ENCODE assay signal across 8 mouse cellular contexts in the genomic region with DNA sequence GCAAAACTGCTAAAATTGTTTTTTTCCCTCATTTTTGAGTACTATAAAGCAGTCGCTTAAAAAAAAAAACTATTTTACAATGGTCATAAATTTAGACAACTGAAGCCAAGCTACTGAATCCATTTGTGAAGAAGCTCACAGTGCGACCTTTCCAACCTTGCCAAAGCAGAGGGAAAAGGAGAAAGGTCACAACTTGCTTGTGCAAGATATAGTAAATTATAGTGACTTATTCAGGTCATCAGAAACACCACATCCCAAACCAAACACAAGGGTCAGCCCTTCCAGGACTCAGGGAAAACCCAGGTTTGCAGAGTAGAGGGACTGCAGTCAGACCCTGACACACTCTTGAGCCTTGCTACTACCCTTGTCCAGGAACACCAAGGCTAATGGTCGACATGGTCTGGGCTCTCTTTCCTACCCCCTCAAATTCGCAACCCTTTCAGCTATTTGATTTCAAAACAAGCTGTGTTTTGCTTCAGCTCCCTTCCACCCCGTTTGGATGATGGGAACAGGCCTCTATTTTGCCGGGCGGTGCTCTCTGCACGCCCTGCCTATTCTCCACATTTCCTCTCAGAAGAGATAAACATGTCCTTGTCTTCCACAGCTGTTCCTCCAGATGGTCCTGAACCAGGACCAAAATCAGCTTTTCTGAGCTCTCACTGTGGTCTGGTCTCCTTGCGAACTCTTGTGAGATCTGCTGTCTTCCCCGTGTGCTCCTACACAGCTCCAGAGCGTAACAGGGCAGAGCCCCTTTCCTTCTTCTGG.
A peak's percentile ranks its signal among the peaks of the same experiment; 100 is the strongest.
DNase-seq lines count a peak whose midpoint lies in the region; ATAC-seq and TF ChIP-seq lines count a peak whose summit lies in the region.

No protein-coding gene starts in this region.

- 0 out of 2 replicates have a peak, but pooled peaks have one; percentile 37 for ATAC-seq in kidney, embryonic 15.5 days (replicated peaks; ENCODE audit: low FRiP score)
- ATAC-seq in limb, embryonic 14.5 days (ENCODE audit: low FRiP score, low read depth) = 0 out of 2 replicates have a peak, but pooled peaks have one; percentile 4
- no peak for ATAC-seq in midbrain, embryonic 11.5 days (ENCODE audit: low FRiP score)

- no peak overlapping the region for H3K4me3 ChIP-seq in kidney, embryonic 15.5 days (replicated peaks)
- H3K4me3 ChIP-seq in limb, embryonic 14.5 days (replicated peaks; ENCODE audit: low read length) = no peak overlapping the region
- no peak overlapping the region for H3K4me3 ChIP-seq in midbrain, embryonic 11.5 days (ENCODE audit: low read depth, low read length)

- DNase-seq in embryo, embryonic 10.5 days (ENCODE audit: low spot score) = peak; percentile 11
- DNase-seq in embryo, embryonic 10 days (ENCODE audit: low spot score) = no peak
- peak; percentile 16 to 31 for DNase-seq in frontal cortex, postnatal 10 days (ENCODE audit: low spot score in 2 of 2)
- no peak for DNase-seq in limb, embryonic 14.5 days (ENCODE audit: low spot score)
- DNase-seq in telencephalon, adult 2 months (ENCODE audit: low read depth, low spot score) = peak; percentile 62
- no peak for DNase-seq in midbrain, embryonic 11.5 days (ENCODE audit: low spot score, missing footprints)
- DNase-seq in Muller cell, postnatal 12 days (ENCODE audit: inconsistent ontology term) = no peak

- TF ChIP-seq POLR2A in limb, embryonic 14.5 days (IDR thresholded peaks at IDR 0.05; ENCODE audit: borderline replicate concordance, extremely low read depth, insufficient read depth, insufficient read length) = no peak

- no peaks in the 10 kb centered on the region for H3K27me3 ChIP-seq in kidney, embryonic 15.5 days
- no peaks in the 10 kb centered on the region for H3K27me3 ChIP-seq in limb, embryonic 14.5 days (ENCODE audit: control insufficient read depth, insufficient read depth, low read length)
- no peaks in the 10 kb centered on the region for H3K27me3 ChIP-seq in midbrain, embryonic 11.5 days (ENCODE audit: control insufficient read depth, insufficient read depth, low read length)

- WGBS in kidney, embryonic 15.5 days = 49% methylated on average over 11 of the region's 11 CpGs
- WGBS in limb, embryonic 14.5 days = 76% methylated on average over 11 of the region's 11 CpGs
- WGBS in midbrain, embryonic 11.5 days = 81% methylated on average over 11 of the region's 11 CpGs

- no peaks in the 10 kb centered on the region for H3K9me3 ChIP-seq in kidney, embryonic 15.5 days (replicated peaks)
- H3K9me3 ChIP-seq in limb, embryonic 14.5 days (ENCODE audit: control insufficient read depth, low read length) = no peaks in the 10 kb centered on the region
- H3K9me3 ChIP-seq in midbrain, embryonic 11.5 days (ENCODE audit: control insufficient read depth, low read length) = no peaks in the 10 kb centered on the region

- peaks cover 25% of the 10 kb centered on the region for H3K4me1 ChIP-seq in kidney, embryonic 15.5 days
- H3K4me1 ChIP-seq in limb, embryonic 14.5 days (ENCODE audit: control insufficient read depth, insufficient read depth, low read length) = peaks cover 3% of the 10 kb centered on the region; the same call in 1 of the 2 replicates
- H3K4me1 ChIP-seq in midbrain, embryonic 11.5 days (ENCODE audit: control insufficient read depth, insufficient read depth, low read length) = peaks cover 2% of the 10 kb centered on the region; the same call in 1 of the 2 replicates

- peak overlapping the region; percentile 39 for H3K27ac ChIP-seq in kidney, embryonic 15.5 days
- H3K27ac ChIP-seq in limb, embryonic 14.5 days (replicated peaks; ENCODE audit: low read depth, low read length) = no peak overlapping the region
- no peak overlapping the region for H3K27ac ChIP-seq in midbrain, embryonic 11.5 days (ENCODE audit: low read depth, low read length)

- no peak overlapping the region for H3K4me2 ChIP-seq in kidney, embryonic 15.5 days
- H3K4me2 ChIP-seq in limb, embryonic 14.5 days (replicated peaks; ENCODE audit: low read depth, low read length, severe bottlenecking) = no peak overlapping the region
- no peak overlapping the region for H3K4me2 ChIP-seq in midbrain, embryonic 11.5 days

- no peaks in the 10 kb centered on the region for H3K36me3 ChIP-seq in kidney, embryonic 15.5 days
- no peaks in the 10 kb centered on the region for H3K36me3 ChIP-seq in limb, embryonic 14.5 days (ENCODE audit: control insufficient read depth, insufficient read depth, low read length)
- H3K36me3 ChIP-seq in midbrain, embryonic 11.5 days (ENCODE audit: control insufficient read depth, insufficient read depth, low read length) = no peaks in the 10 kb centered on the region

- H3K9ac ChIP-seq in kidney, embryonic 15.5 days = no peak overlapping the region
- H3K9ac ChIP-seq in limb, embryonic 14.5 days (ENCODE audit: low read depth, low read length, severe bottlenecking) = no peak overlapping the region
- H3K9ac ChIP-seq in midbrain, embryonic 11.5 days (ENCODE audit: low read length) = no peak overlapping the region

Comparison
In these comparisons a context has a peak if more than half of its experiments do, and no peak if none do; other contexts are left out.
1. DNase-seq: peak in embryo, embryonic 10.5 days (single experiment), frontal cortex, postnatal 10 days (2 of 2) and telencephalon, adult 2 months (single experiment); none in embryo, embryonic 10 days (single experiment), limb, embryonic 14.5 days (single experiment), midbrain, embryonic 11.5 days (single experiment) and Muller cell, postnatal 12 days (single experiment).